Mouse (Mus musculus): ENCODE measurements at regions not wholly inside any gene's neighbourhood (a gene's known extent, or its start where the extent isn't known, plus 50 kb on each side); places are given as distances from the start of the nearest gene placed in this dataset.

- ChIA-PET POLR2A (no interaction called here), CTCF (interaction anchor here in 1 of 4 experiments (1.3 kb wide), 1 partner anchor 21 kb away, joined by 3 read pairs; no protein-coding TSS in a partner anchor)
Measured at GRCm38 (mm10) chr7:84800966-84801365, 52.4 kb upstream of the Olfr291 start.

- CTCF ChIA-PET: interaction anchor here (0.6 to 1.0 kb wide), 11 partner anchors 15 to 201 kb away, joined by 3 to 9 read pairs (median 4); no protein-coding TSS in a partner anchor
- POLR2A ChIA-PET: no interaction called here
Measured at GRCm38 (mm10) chr7:84794655-84795054, 58.7 kb upstream of the Olfr291 start.

GRCm38 (mm10) chr7:84779276-84779825 lies 74.0 kb upstream of the Olfr291 start:
- CTCF ChIA-PET: interaction anchor here (0.6 to 1.4 kb wide), 9 partner anchors 11 to 202 kb away, joined by 3 to 8 read pairs (median 4); no protein-coding TSS in a partner anchor
- POLR2A ChIA-PET: interaction anchor here in 2 of 4 experiments (0.6 to 1.0 kb wide), 4 partner anchors 9 to 888 kb away, joined by 3 to 4 read pairs (median 4); no protein-coding TSS in a partner anchor

- CTCF ChIA-PET: no interaction called here
- POLR2A ChIA-PET: no interaction called here
Measured at GRCm38 (mm10) chr7:84777696-84778095, 75.7 kb upstream of the Olfr291 start.

- CTCF ChIA-PET: interaction anchor here in 1 of 4 experiments (0.7 kb wide), 1 partner anchor 1455 kb away, joined by 3 read pairs; no protein-coding TSS in a partner anchor
- POLR2A ChIA-PET: no interaction called here
Measured at GRCm38 (mm10) chr7:84756261-84756660, 66.5 kb upstream of the Zfand6 start.

- CTCF ChIA-PET: interaction anchor here in 1 of 4 experiments (1.0 kb wide), 1 partner anchor 159 kb away, joined by 3 read pairs; no protein-coding TSS in a partner anchor
- POLR2A ChIA-PET: no interaction called here
Measured at GRCm38 (mm10) chr7:84753361-84753760, 63.6 kb upstream of the Zfand6 start.

- POLR2A ChIA-PET: interaction anchor here in 3 of 4 experiments (0.9 to 1.3 kb wide), 7 partner anchors 8 to 757 kb away, joined by 3 to 6 read pairs (median 3); partner anchors contain the start of gene Fah (in 1 of the 3)
- CTCF ChIA-PET: interaction anchor here in 3 of 4 experiments (0.5 to 1.7 kb wide), 51 partner anchors 9 to 1462 kb away, joined by 3 to 17 read pairs (median 4); partner anchors contain the start of gene Zfand6 (in 1 of the 3)
Measured at GRCm38 (mm10) chr7:84749434-84750301, 59.9 kb upstream of the Zfand6 start.

GRCm38 (mm10) chr7:84747847-84748246 lies 58.1 kb upstream of the Zfand6 start:
- POLR2A ChIA-PET: no interaction called here

GRCm38 (mm10) chr7:84744321-84745070 lies 54.7 kb upstream of the Zfand6 start:
- CTCF ChIA-PET: interaction anchor here in 1 of 4 experiments (0.6 kb wide), 1 partner anchor 1079 kb away, joined by 3 read pairs; no protein-coding TSS in a partner anchor

More at GRCm38 (mm10) chr7:84747847-84748246, 58.1 kb upstream of the Zfand6 start:
- CTCF ChIA-PET: no interaction called here

GRCm38 (mm10) chr7:84739965-84740390 lies 50.2 kb upstream of the Zfand6 start:
- POLR2A ChIA-PET: interaction anchor here in 1 of 4 experiments (1.3 kb wide), 1 partner anchor 9 kb away, joined by 3 read pairs; no protein-coding TSS in a partner anchor
- CTCF ChIA-PET: interaction anchor here in 3 of 4 experiments (0.6 to 1.7 kb wide), 4 partner anchors 10 to 145 kb away, joined by 3 to 12 read pairs (median 5); no protein-coding TSS in a partner anchor

More at GRCm38 (mm10) chr7:84744321-84745070, 54.7 kb upstream of the Zfand6 start:
- POLR2A ChIA-PET: interaction anchor here in 1 of 4 experiments (0.7 to 1.3 kb wide), 5 partner anchors 10 to 209 kb away, joined by 3 to 6 read pairs (median 4); no protein-coding TSS in a partner anchor

All from embryonic stem cell, embryonic (primary cell).